Mouse (Mus musculus): ENCODE measurements around the gene Pfpl.

The Pfpl gene

DNA sequence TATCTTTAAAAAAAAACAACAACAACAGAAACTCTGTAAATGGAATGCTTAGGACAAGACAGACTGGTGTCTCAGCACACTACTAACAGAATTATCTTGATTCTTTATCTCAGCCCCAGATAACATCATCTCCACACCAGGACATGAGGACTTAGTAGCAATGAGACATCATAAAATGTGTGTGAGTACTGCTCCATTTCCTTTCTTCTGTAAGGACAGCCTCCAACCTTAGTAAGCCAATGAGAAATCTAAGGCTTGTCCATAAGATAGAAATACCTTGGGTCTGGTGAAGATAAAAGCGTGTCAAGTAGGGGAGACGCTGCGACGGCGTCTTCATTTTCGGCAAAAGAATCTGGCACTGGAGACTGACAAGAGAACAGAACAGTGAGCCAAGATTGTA is at the start of gene Pfpl:
Pfpl (plus strand) TSS at position 301 of the 400 bp plus-strand sequence.
- DNase-seq, result no peak

DNA sequence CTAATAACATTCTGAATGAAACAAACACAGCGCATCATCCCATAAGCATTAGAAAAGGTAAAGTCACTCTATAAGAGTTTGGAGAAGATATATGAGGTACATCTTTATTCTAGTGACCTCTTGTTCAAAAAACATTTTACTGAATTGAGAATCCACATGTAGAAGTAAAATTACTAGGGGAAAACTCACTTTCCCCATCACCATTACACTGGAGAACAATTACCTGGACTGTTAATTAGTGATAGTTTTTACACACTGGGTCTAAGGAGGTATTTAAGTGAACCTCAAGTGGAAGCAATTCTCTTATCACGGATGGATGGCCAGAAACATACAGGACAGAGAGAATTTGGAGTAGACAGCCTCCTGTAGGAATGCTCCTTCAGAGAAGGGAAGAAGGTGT is 40.7 kb upstream of the Pfpl start, which contains the start of gene Olfr1440:
Olfr1440 (plus strand) TSS at position 301 of the 400 bp plus-strand sequence.
- DNase-seq, result no peak

DNA sequence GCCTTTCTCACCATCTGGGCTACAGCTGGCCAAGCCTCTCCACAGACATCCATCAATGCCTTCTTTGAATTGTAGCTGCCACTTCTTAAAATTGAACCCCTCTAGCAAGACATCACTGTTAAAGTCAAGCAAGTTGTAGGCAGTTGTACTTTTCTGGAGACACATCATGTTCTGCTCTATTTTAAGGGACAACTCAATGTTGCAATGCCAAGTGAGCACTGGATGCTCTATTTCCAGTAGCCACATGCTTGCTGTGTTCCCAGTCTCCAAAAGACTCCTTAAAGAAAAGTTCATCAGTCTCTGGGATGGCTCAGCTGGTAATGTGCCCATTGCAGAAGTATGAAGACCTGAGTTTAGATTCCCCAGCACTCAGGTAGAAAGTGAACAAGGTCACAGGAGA is 14.0 kb upstream of the Pfpl start:
- no peak for DNase-seq

DNA sequence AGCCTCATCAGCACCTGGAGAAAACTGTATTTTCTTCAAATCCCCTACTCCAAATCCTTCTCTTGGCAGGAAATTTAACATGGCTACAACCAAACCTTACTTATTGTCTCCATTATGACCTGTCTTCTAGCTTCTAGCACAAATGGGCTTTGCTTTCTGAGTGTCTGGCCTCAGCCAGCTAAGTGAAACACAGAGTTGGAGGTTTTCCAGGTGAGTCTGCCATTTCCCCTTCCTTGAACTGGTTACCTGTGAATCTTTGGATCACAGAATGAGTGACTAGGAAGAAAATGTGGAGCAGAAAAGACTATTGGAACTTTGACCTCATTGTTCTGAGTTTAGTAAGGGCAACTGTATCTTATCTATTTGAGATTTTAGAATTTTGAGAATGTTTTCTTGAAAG is 10.3 kb upstream of the Pfpl start, which contains the start of gene Olfr1441:
Olfr1441 (plus strand) TSS at position 73 of the 400 bp plus-strand sequence.
- no peak for DNase-seq

- DNase-seq, result no peak
These were observed 9.4 kb upstream of the Pfpl start for GRCm38 (mm10) chr19:12418312-12418711.

- DNase-seq, result no peak
These were observed 7.2 kb upstream of the Pfpl start for GRCm38 (mm10) chr19:12420555-12420954.

DNA sequence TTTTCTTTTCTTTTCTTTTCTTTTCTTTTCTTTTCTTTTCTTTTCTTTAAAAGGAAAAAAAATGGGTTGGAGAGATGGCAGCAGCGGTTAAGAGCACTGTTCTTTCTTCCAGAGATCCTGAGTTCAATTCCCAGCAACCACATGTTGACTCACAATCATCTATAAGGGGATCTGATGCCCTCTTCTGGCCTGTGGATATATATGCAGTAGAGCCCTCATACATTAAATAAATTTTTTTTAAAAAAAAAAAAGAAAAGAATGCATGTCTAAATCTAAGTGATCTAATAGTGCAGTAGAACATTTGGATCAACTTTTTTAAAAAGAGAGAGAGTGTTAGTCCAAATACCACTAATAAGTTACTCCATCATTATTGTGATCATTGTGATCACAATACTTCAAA is 6.0 kb upstream of the Pfpl start:
- DNase-seq, result no peak

GRCm38 (mm10) chr19:12427101-12427500 is 604 bp upstream of the Pfpl start:
- no peak for DNase-seq

- DNase-seq, result no peak
These were observed 5.3 kb downstream of the Pfpl start for GRCm38 (mm10) chr19:12433033-12433432.

GRCm38 (mm10) chr19:12435011-12435416 is 7.3 kb downstream of the Pfpl start:
- no peak for DNase-seq

GRCm38 (mm10) chr19:12435750-12436524 is 8.2 kb downstream of the Pfpl start:
- no peak for DNase-seq

DNA sequence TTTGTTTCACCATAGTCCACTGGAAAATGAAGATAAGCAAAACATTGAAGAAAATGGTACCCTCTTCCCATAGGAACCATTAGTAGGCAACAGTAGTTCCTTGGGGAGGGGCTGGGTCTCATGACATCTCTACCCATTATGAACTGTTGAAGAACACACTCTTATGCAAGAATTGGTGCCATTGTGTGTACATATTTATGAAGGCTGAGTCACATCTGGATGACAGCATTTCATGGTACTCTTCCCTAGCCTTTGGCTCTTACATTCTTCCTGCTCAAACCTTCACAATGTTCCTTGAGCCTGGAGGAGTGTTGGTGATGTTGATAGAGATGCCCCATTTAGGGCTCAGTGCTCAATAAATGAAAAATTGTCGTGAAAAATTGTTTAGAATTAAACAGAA is 11.9 kb downstream of the Pfpl start:
- DNase-seq, result no peak

GRCm38 (mm10) chr19:12440103-12440725 is 12.5 kb downstream of the Pfpl start:
- no peak for DNase-seq

DNA sequence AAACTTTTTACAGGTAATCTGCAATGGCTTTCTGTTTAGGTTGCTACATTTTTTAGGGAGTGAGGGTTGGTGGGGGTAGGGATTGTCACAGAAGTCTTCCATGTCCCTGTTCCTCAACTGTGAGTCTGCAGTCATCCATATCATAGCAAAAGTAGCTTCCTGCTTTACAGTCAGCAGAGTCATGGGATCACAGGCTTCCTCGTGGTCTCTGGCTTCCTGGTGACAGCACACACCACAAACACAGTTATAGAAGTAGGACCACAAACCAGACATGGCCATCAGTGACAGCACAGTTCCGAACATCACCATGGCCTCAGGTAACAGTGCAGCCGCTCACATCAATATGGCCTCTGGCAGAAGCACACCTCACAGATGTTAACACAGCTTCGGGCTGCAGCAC is 14.9 kb downstream of the Pfpl start:
- DNase-seq, result no peak

DNA sequence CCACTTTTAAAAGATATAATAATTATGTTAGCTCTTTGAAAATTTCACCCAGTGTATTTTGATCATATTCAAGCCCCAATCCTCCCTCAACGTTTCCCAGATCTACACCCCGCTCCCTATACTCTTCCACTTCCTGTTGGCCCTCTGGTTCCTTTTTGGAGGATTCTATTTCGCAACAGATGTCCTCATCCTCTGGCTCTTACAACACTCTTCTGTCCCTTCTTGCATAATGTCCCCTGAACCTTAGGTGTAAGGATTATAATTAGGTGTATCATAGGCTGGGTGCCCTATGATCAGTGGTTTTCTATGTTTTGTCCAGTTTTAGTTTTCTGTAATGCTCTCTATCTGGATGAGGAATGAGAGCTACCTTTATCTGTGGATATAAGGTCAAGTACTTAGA is 17.3 kb downstream of the Pfpl start:
- no peak for DNase-seq

DNA sequence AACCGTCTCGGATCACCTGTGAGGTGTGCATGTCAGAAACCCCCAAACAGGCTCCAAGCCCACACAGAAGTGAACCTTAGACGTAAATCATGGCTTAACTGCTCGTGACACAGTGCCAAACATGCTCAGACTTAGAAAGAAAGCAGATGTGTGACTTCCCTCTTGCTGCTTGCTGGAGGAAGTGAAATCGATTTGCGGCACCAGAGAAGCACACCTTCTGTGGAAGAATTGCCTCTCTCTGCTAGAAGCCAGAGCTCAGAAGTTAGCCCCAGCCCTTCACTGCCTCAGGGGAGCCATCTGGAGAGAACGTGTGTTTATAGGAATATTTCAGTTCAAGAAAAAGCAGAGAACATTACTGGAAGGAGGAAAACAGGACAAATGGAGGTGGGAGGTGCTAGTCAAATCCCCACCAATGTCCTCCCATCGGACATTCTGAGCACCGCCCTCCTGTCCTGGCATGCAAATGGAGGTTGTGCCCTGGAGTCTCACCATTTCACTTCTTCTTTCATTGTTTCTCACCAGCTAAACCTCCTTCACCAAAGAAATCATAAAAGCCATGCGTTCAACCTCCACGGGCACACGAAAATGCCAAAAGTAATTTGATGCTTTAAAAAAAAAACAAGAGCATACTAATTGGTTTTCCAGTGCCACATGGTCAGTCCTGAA is 29.8 kb downstream of the Pfpl start:
- DNase-seq, result no peak

GRCm38 (mm10) chr19:12459516-12459915 is 31.8 kb downstream of the Pfpl start:
- DNase-seq, result no peak

- DNase-seq, result no peak
These were observed 32.9 kb downstream of the Pfpl start, which contains the start of gene Mpeg1 for GRCm38 (mm10) chr19:12460282-12461249. TSS of gene Mpeg1 (plus strand) at chr19:12460779.

DNA sequence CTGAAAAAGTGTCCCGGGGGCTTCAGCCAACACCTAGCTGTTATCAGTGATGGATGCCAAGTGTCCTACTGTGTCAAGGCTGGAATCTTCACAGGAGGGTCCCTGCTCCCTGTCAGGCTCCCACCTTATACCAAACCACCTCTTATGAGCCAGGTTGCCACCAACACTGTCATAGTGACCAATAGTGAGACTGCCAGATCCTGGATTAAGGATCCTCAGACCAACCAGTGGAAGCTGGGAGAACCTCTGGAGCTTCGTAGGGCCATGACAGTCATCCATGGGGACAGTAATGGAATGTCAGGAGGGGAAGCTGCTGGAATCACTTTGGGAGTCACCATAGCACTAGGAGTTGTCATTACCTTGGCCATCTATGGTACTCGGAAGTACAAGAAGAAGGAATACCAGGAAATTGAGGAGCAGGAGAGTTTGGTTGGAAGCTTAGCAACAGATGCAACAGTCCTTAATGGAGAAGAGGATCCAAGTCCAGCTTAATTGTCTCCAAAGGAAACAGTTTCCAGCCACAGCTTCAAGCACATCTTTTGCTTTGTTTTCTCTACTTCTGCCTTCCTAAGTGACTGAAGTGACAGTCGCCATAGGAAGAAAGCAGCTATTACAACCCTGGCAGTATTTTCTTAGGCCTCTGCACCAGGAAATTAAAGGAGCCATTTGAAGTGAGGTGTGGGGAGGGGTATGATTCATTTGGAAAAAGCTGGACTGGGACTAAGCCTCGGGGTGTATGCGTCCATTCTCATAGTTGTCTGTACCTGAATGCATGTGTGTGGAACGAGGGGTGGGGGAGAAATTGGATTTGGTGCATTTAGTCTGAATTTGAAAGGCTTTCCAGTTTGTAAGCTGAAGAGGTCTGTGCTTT is 35.4 kb downstream of the Pfpl start:
- DNase-seq, result no peak

- DNase-seq, result no peak
These were observed 36.0 kb downstream of the Pfpl start for GRCm38 (mm10) chr19:12463722-12464035.

DNA sequence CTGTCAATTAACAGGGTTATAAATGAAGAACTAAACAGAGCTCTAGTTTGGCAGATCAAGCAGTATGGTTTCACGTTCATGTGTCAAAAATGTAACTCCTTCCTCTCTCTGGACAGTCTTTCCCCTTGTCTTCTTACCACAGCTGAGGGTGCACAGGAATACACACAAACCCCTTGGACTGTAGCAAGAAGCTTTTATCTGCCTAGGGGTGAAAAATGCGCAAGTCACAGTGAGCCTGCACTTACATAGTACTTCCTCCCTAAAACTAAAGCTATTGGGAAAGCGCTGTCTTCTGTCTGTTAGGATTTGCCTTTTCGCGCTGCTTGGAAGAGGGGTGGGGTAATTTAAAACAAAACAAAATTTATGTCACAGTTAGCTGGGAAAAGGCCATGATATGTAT is 36.4 kb downstream of the Pfpl start:
- DNase-seq, result no peak

GRCm38 (mm10) chr19:12464674-12465073 is 37.0 kb downstream of the Pfpl start:
- no peak for DNase-seq
